Mouse (Mus musculus) small intestine, adult 2 months (tissue): ENCODE results near the gene Sugct. TPM values are rescaled to one million over a fixed set of nuclear protein-coding genes. Genes with fewer than 3 reads are reported as not detected.
A peak's percentile ranks its signal among the peaks of the same experiment; 100 is the strongest.

Experiments
- H3K27ac ChIP-seq: fragments of 200-500 bp; 2 replicates; pipeline ENCODE4 v1.5.1; 2012; ENCODE audit warnings: low read depth, low read length, control low read depth, inconsistent platforms; ENCODE audit not compliant: insufficient read depth
- H3K27me3 ChIP-seq: fragments of 200-500 bp; 2 replicates; pipeline ENCODE4 v1.6.1; 2012; ENCODE audit warnings: mild to moderate bottlenecking, moderate library complexity, low read length, inconsistent platforms; ENCODE audit not compliant: control insufficient read depth, insufficient read depth
- H3K36me3 ChIP-seq: fragments of 200-500 bp; 2 replicates; pipeline ENCODE4 v1.6.1; 2012; ENCODE audit warnings: mild to moderate bottlenecking, low read length, control low read depth, inconsistent platforms; ENCODE audit not compliant: control insufficient read depth, insufficient read depth
- H3K4me1 ChIP-seq: fragments of 200-500 bp; 2 replicates; pipeline ENCODE4 v1.6.1; 2012; ENCODE audit warnings: low read length, inconsistent platforms, mixed read lengths; ENCODE audit not compliant: control insufficient read depth, insufficient read depth, insufficient read length
- H3K4me3 ChIP-seq: fragments of 200-500 bp; 2 replicates; pipeline ENCODE4 v1.5.1; 2012; ENCODE audit warnings: low read depth, mild to moderate bottlenecking, control low read depth, inconsistent platforms, low read length, moderate library complexity
- CTCF ChIP-seq: fragments of 200-500 bp; IDR thresholded peaks from 2 replicates; pipeline ENCODE4 v1.5.1; 2012; ENCODE audit warnings: low read depth, mild to moderate bottlenecking, control low read depth, inconsistent platforms, low read length, moderate library complexity, mixed read lengths; ENCODE audit not compliant: insufficient replicate concordance, insufficient read length; ENCODE audit errors: extremely low read depth
- POLR2A ChIP-seq: fragments of 200-500 bp; IDR thresholded peaks from 2 replicates; pipeline ENCODE4 v1.6.1; 2012; ENCODE audit warnings: low read depth, mild to moderate bottlenecking, control low read depth, inconsistent platforms, low read length, moderate library complexity
- WGBS: fragments of 180-500 bp; shearing (Covaris S2); methylation state at CpG from one replicate; pipeline ENCODE4 v1.1.7; 2018; 5-methylcytosine and 5-hydroxymethylcytosine counted together
- polyA plus RNA-seq: library from polyadenylated mRNA; depleted of rRNA; stranded (reverse); fragments of >200 nt; gene quantifications from 2 replicates; pipeline ENCODE4 v1.2.3, GENCODE M21; 2012

Sugct gene
- polyA plus RNA-seq, 1 experiment = 1.5 TPM

GRCm38 (mm10) chr13:17701322-17701721 lies 6.0 kb upstream of the Sugct start:
- Histone ChIP-seq H3K27ac (no peak overlapping the region), H3K4me1 (no peaks in the 10 kb centered on the region; the same call in 1 of the 2 replicates), H3K4me3 (no peak overlapping the region), H3K27me3 (no peaks in the 10 kb centered on the region), H3K36me3 (peaks cover 3% of the 10 kb centered on the region; the same call in 1 of the 2 replicates)
- TF ChIP-seq POLR2A = no peak

GRCm38 (mm10) chr13:17700090-17700715 lies 4.8 kb upstream of the Sugct start:
- WGBS = 88% methylated on average over 3 of the region's 3 CpGs
- Histone ChIP-seq H3K4me1 (no peaks in the 10 kb centered on the region; the same call in 1 of the 2 replicates), H3K27me3 (no peaks in the 10 kb centered on the region), H3K36me3 (0 out of 2 replicates have a peak, but pooled peaks cover 1% of the 10 kb centered on the region), H3K4me3 (no peak overlapping the region), H3K27ac (no peak overlapping the region)
- TF ChIP-seq CTCF = no peak
- no peak for TF ChIP-seq POLR2A

GRCm38 (mm10) chr13:17695898-17696580 lies 686 bp upstream of the Sugct start:
- WGBS = 3% methylated on average over 7 of the region's 7 CpGs
- H3K4me3 ChIP-seq = peak overlapping the region; percentile 75
- H3K4me1 ChIP-seq = no peaks in the 10 kb centered on the region; the same call in 1 of the 2 replicates
- 0 out of 2 replicates have a peak, but pooled peaks cover 1% of the 10 kb centered on the region for H3K36me3 ChIP-seq
- peak overlapping the region; percentile 98; the same call in 1 of the 2 replicates for H3K27ac ChIP-seq
- TF ChIP-seq POLR2A = no peak
- no peak for TF ChIP-seq CTCF
- H3K27me3 ChIP-seq = no peaks in the 10 kb centered on the region

GRCm38 (mm10) chr13:17694414-17694813 lies 939 bp downstream of the Sugct start:
- Histone ChIP-seq H3K4me1 (no peaks in the 10 kb centered on the region; the same call in 1 of the 2 replicates), H3K27ac (peak overlapping the region; percentile 96), H3K27me3 (no peaks in the 10 kb centered on the region), H3K36me3 (0 out of 2 replicates have a peak, but pooled peaks cover 1% of the 10 kb centered on the region), H3K4me3 (peak overlapping the region; percentile 100)
- under 1% methylated on average over 25 of the region's 25 CpGs for WGBS
- no peak for TF ChIP-seq CTCF
- TF ChIP-seq POLR2A = no peak

- 44% methylated on average over 5 of the region's 5 CpGs for WGBS
- H3K27ac ChIP-seq = no peak overlapping the region
Observed at GRCm38 (mm10) chr13:17693816-17694215, 1.5 kb downstream of the Sugct start.

GRCm38 (mm10) chr13:17691436-17691835 lies 3.9 kb downstream of the Sugct start:
- TF ChIP-seq CTCF (no peak), POLR2A (no peak)
- 38% methylated on average over 1 of the region's 1 CpGs for WGBS
- Histone ChIP-seq H3K27ac (no peak overlapping the region), H3K4me3 (no peak overlapping the region), H3K36me3 (no peaks in the 10 kb centered on the region), H3K27me3 (no peaks in the 10 kb centered on the region), H3K4me1 (no peaks in the 10 kb centered on the region)

More at GRCm38 (mm10) chr13:17693816-17694215, 1.5 kb downstream of the Sugct start:
- H3K36me3 ChIP-seq = 0 out of 2 replicates have a peak, but pooled peaks cover 1% of the 10 kb centered on the region
- H3K4me3 ChIP-seq = no peak overlapping the region
- TF ChIP-seq POLR2A (no peak), CTCF (no peak)
- H3K27me3 ChIP-seq = no peaks in the 10 kb centered on the region
- H3K4me1 ChIP-seq = no peaks in the 10 kb centered on the region; the same call in 1 of the 2 replicates

- Histone ChIP-seq H3K4me3 (no peak overlapping the region), H3K27ac (no peak overlapping the region), H3K4me1 (no peaks in the 10 kb centered on the region), H3K36me3 (no peaks in the 10 kb centered on the region), H3K27me3 (no peaks in the 10 kb centered on the region)
- no peak for TF ChIP-seq POLR2A
- TF ChIP-seq CTCF = no peak
Observed at GRCm38 (mm10) chr13:17690686-17691085, 4.7 kb downstream of the Sugct start.
